Mouse (Mus musculus) limb, embryonic 10.5 days (tissue): ENCODE measurements at regions not wholly inside any gene's neighbourhood (a gene's known extent, or its start where the extent isn't known, plus 50 kb on each side); places are given as distances from the start of the nearest gene placed in this dataset.

Experiments
- DNase-seq: peaks from one replicate; pipeline ENCODE4 v3.0.0-alpha.2; 2017; ENCODE audit warnings: low spot score
- H3K27ac ChIP-seq: fragments of 300-500 bp; sonication (generic); 2 replicates; pipeline ENCODE4 v1.5.1; 2016; ENCODE audit warnings: mild to moderate bottlenecking
- H3K27me3 ChIP-seq: fragments of 300-500 bp; sonication (generic); 2 replicates; pipeline ENCODE4 v1.6.1; 2016; ENCODE audit warnings: low read depth, mild to moderate bottlenecking; ENCODE audit not compliant: poor library complexity, severe bottlenecking
- H3K36me3 ChIP-seq: fragments of 300-500 bp; sonication (generic); 2 replicates; pipeline ENCODE4 v1.6.1; 2016; ENCODE audit warnings: mild to moderate bottlenecking, moderate library complexity
- H3K4me1 ChIP-seq: fragments of 300-500 bp; sonication (generic); 2 replicates; pipeline ENCODE4 v1.6.1; 2016
- H3K4me3 ChIP-seq: fragments of 300-500 bp; sonication (generic); 2 replicates; pipeline ENCODE4 v1.5.1; 2016; ENCODE audit warnings: mild to moderate bottlenecking, moderate library complexity
- H3K9me3 ChIP-seq: fragments of 300-500 bp; sonication (generic); replicated peaks from 2 replicates; pipeline ENCODE4 v1.6.1; 2016; ENCODE audit warnings: mild to moderate bottlenecking
- WGBS: fragments of 180-500 bp; shearing (Covaris S2); methylation state at CpG from one replicate; pipeline ENCODE4 v1.1.7; 2016; 5-methylcytosine and 5-hydroxymethylcytosine counted together

- Histone ChIP-seq H3K4me1 (no peaks in the 10 kb centered on the region), H3K36me3 (no peaks in the 10 kb centered on the region), H3K9me3 (no peaks in the 10 kb centered on the region), H3K27ac (no peak overlapping the region), H3K4me3 (no peak overlapping the region), H3K27me3 (no peaks in the 10 kb centered on the region)
- DNase-seq = no peak
- 86% methylated on average over 5 of the region's 5 CpGs for WGBS
Observed at GRCm38 (mm10) chr6:94413987-94414360, 86.2 kb upstream of the Slc25a26 start.

GRCm38 (mm10) chr6:94413297-94413986 lies 86.7 kb upstream of the Slc25a26 start:
- Histone ChIP-seq H3K36me3 (no peaks in the 10 kb centered on the region), H3K9me3 (no peaks in the 10 kb centered on the region), H3K27ac (no peak overlapping the region), H3K4me3 (no peak overlapping the region), H3K4me1 (no peaks in the 10 kb centered on the region), H3K27me3 (no peaks in the 10 kb centered on the region)
- DNase-seq = no peak
- 80% methylated on average over 10 of the region's 10 CpGs for WGBS

DNA sequence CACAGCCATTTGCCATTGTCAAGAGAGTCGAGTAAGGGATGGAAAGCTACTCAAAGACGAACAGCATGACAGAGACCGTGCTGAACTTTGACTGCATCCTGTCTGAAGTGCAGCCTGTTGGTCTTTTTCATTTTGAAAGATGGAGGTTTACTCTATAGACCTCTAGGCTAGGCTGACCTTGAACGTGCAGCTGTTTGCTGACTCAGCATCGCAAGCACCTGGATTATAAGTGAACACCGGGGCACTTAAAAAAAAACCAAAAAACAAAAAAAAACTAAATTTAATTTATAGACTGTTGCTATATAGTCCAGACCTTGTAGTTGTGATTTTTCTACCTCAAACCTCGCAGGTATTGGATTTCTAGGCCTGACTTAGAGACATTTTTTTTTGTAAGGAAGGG lies 87.8 kb upstream of the Slc25a26 start:
- no peak overlapping the region for H3K27ac ChIP-seq
- no peaks in the 10 kb centered on the region for H3K27me3 ChIP-seq
- no peaks in the 10 kb centered on the region for H3K9me3 ChIP-seq
- H3K36me3 ChIP-seq = no peaks in the 10 kb centered on the region
- 90% methylated on average over 7 of the region's 7 CpGs for WGBS
- no peak for DNase-seq
- no peak overlapping the region for H3K4me3 ChIP-seq
- H3K4me1 ChIP-seq = no peaks in the 10 kb centered on the region

- 81% methylated on average over 2 of the region's 2 CpGs for WGBS
Observed at GRCm38 (mm10) chr6:94410480-94410879, 89.7 kb upstream of the Slc25a26 start.

GRCm38 (mm10) chr6:94408996-94409395 lies 91.1 kb upstream of the Slc25a26 start:
- no peak overlapping the region for H3K4me3 ChIP-seq
- DNase-seq = no peak
- H3K4me1 ChIP-seq = no peaks in the 10 kb centered on the region
- no peaks in the 10 kb centered on the region for H3K36me3 ChIP-seq
- H3K27me3 ChIP-seq = no peaks in the 10 kb centered on the region
- no peaks in the 10 kb centered on the region for H3K9me3 ChIP-seq
- 96% methylated on average over 2 of the region's 2 CpGs for WGBS
- H3K27ac ChIP-seq = no peak overlapping the region

More at GRCm38 (mm10) chr6:94410480-94410879, 89.7 kb upstream of the Slc25a26 start:
- no peak overlapping the region for H3K4me3 ChIP-seq
- no peaks in the 10 kb centered on the region for H3K4me1 ChIP-seq
- H3K9me3 ChIP-seq = no peaks in the 10 kb centered on the region
- H3K27ac ChIP-seq = no peak overlapping the region
- no peaks in the 10 kb centered on the region for H3K36me3 ChIP-seq
- no peak for DNase-seq
- no peaks in the 10 kb centered on the region for H3K27me3 ChIP-seq

DNA sequence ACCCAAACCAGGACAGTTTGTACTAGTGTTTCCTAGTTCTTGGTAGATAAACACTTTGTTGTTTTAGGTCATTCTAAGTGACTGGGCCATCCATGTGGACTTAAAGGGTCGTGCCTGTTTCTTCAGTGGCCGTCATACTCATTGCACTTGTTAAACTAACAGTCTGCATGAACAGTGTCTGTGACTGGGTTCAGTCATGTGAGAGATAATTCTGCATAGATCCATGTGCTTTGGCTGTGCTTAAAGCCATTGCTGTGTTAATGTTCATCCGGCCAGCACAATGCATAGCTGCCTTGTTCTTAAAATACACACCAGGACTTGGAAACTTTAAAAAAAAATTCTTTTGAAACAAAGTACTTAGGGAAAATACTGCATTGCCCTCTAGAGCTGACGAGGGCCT lies 92.4 kb upstream of the Slc25a26 start:
- 88% methylated on average over 4 of the region's 4 CpGs for WGBS

GRCm38 (mm10) chr6:94405371-94406076 lies 94.6 kb upstream of the Slc25a26 start:
- no peaks in the 10 kb centered on the region for H3K9me3 ChIP-seq
- H3K27me3 ChIP-seq = no peaks in the 10 kb centered on the region
- no peak overlapping the region for H3K4me3 ChIP-seq
- peaks cover 18% of the 10 kb centered on the region for H3K4me1 ChIP-seq
- no peaks in the 10 kb centered on the region for H3K36me3 ChIP-seq
- H3K27ac ChIP-seq = no peak overlapping the region
- DNase-seq = no peak
- WGBS = 94% methylated on average over 8 of the region's 8 CpGs

More for the DNA sequence above, 92.4 kb upstream of the Slc25a26 start:
- Histone ChIP-seq H3K4me3 (no peak overlapping the region), H3K27ac (no peak overlapping the region), H3K9me3 (no peaks in the 10 kb centered on the region), H3K36me3 (no peaks in the 10 kb centered on the region), H3K4me1 (no peaks in the 10 kb centered on the region), H3K27me3 (no peaks in the 10 kb centered on the region)
- no peak for DNase-seq

- 53% methylated on average over 9 of the region's 9 CpGs for WGBS
- DNase-seq = no peak
- no peaks in the 10 kb centered on the region for H3K36me3 ChIP-seq
- no peaks in the 10 kb centered on the region for H3K9me3 ChIP-seq
- peaks cover 26% of the 10 kb centered on the region for H3K4me1 ChIP-seq
- H3K27me3 ChIP-seq = no peaks in the 10 kb centered on the region
- H3K4me3 ChIP-seq = no peak overlapping the region
- no peak overlapping the region for H3K27ac ChIP-seq
Observed at GRCm38 (mm10) chr6:94401617-94402481, 98.3 kb upstream of the Slc25a26 start.

- peaks cover 26% of the 10 kb centered on the region for H3K4me1 ChIP-seq
- no peaks in the 10 kb centered on the region for H3K27me3 ChIP-seq
- peak; percentile 61 for DNase-seq
- H3K27ac ChIP-seq = peak overlapping the region; percentile 42; the same call in 1 of the 2 replicates
- H3K9me3 ChIP-seq = no peaks in the 10 kb centered on the region
- no peaks in the 10 kb centered on the region for H3K36me3 ChIP-seq
- peak overlapping the region; percentile 37 for H3K4me3 ChIP-seq
- 8% methylated on average over 14 of the region's 14 CpGs for WGBS
Observed at GRCm38 (mm10) chr6:94401061-94401591, 99.0 kb upstream of the Slc25a26 start.

- no peaks in the 10 kb centered on the region for H3K9me3 ChIP-seq
- DNase-seq = peak; percentile 71
- 17% methylated on average over 13 of the region's 13 CpGs for WGBS
- peaks cover 26% of the 10 kb centered on the region for H3K4me1 ChIP-seq
- no peaks in the 10 kb centered on the region for H3K36me3 ChIP-seq
- H3K27me3 ChIP-seq = no peaks in the 10 kb centered on the region
- peak overlapping the region; percentile 42; the same call in 1 of the 2 replicates for H3K27ac ChIP-seq
- H3K4me3 ChIP-seq = peak overlapping the region; percentile 37
Observed at GRCm38 (mm10) chr6:94400471-94401051, 99.6 kb upstream of the Slc25a26 start.

GRCm38 (mm10) chr6:94391134-94391533 lies 107.4 kb upstream of the Magi1 start:
- WGBS = 81% methylated on average over 5 of the region's 5 CpGs

DNA sequence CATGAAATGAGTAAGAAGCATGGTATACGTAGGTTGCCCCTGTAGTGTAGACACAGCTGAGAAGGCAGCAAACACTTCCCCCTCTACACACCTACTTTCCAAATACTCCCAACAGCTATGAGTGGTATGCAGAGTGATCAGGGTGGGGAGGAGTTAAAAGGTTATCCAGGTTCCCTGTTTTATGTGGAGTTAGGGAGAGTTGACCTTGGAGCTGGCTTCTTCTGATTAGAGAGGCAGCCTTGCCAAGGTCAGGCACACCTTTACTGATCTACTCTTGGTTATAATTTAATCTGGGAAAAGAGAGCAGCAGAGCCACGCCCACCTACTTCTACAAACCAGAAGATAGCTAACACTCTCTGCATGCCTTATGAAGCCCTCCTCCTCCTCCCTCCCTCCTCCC lies 106.7 kb upstream of the Magi1 start:
- H3K4me3 ChIP-seq = no peak overlapping the region
- no peaks in the 10 kb centered on the region for H3K36me3 ChIP-seq
- no peaks in the 10 kb centered on the region for H3K9me3 ChIP-seq
- H3K27ac ChIP-seq = no peak overlapping the region
- DNase-seq = no peak
- WGBS = 77% methylated on average over 2 of the region's 2 CpGs
- H3K27me3 ChIP-seq = no peaks in the 10 kb centered on the region
- peaks cover 4% of the 10 kb centered on the region; the same call in 1 of the 2 replicates for H3K4me1 ChIP-seq

More at GRCm38 (mm10) chr6:94391134-94391533, 107.4 kb upstream of the Magi1 start:
- no peak for DNase-seq
- Histone ChIP-seq H3K27me3 (no peaks in the 10 kb centered on the region), H3K27ac (no peak overlapping the region), H3K4me1 (peaks cover 4% of the 10 kb centered on the region; the same call in 1 of the 2 replicates), H3K4me3 (no peak overlapping the region), H3K9me3 (no peaks in the 10 kb centered on the region), H3K36me3 (no peaks in the 10 kb centered on the region)
